Mouse (Mus musculus) heart, adult 2 months (tissue): ENCODE measurements around the gene Wfdc1. TPM values are rescaled to one million over a fixed set of nuclear protein-coding genes. Genes with fewer than 3 reads are reported as not detected.

Experiments used
- DNase-seq, 2 experiments: peaks; one replicate each; pipeline ENCODE4 v3.0.0; 2021
- H3K27ac ChIP-seq: fragments of 200-600 bp; 2 replicates; pipeline ENCODE4 v1.8.1; 2022
- H3K27me3 ChIP-seq: fragments of 200-500 bp; 2 replicates; pipeline ENCODE4 v1.6.1; 2012; ENCODE audit warnings: mild to moderate bottlenecking, low read length, inconsistent platforms, mixed read lengths; ENCODE audit not compliant: control insufficient read depth, insufficient read depth
- H3K36me3 ChIP-seq: fragments of 200-500 bp; 2 replicates; pipeline ENCODE4 v1.6.1; 2012; ENCODE audit warnings: low read length, inconsistent platforms; ENCODE audit not compliant: control insufficient read depth, insufficient read depth
- H3K4me1 ChIP-seq: fragments of 200-500 bp; 2 replicates; pipeline ENCODE4 v1.6.1; 2011; ENCODE audit warnings: low read length; ENCODE audit not compliant: control insufficient read depth, insufficient read depth
- H3K4me3 ChIP-seq: fragments of 200-600 bp; 2 replicates; pipeline ENCODE4 v1.8.1; 2022
- H3K79me2 ChIP-seq: fragments of 200-500 bp; replicated peaks from 2 replicates; pipeline ENCODE4 v1.6.1; 2012; ENCODE audit warnings: mild to moderate bottlenecking, inconsistent platforms, low read length, moderate library complexity, mixed read lengths; ENCODE audit not compliant: control insufficient read depth, insufficient read depth
- H3K9ac ChIP-seq: fragments of 200-500 bp; 2 replicates; pipeline ENCODE4 v1.6.1; 2012; ENCODE audit warnings: low read depth, mild to moderate bottlenecking, control low read depth, inconsistent platforms, low read length, mixed read lengths
- CTCF ChIP-seq: fragments of 200-600 bp; IDR thresholded peaks from 2 replicates; pipeline ENCODE4 v1.8.1; 2022; ENCODE audit warnings: antibody characterized with exemption, mild to moderate bottlenecking, moderate library complexity
- EP300 ChIP-seq: fragments of 200-500 bp; IDR thresholded peaks from 2 replicates; pipeline ENCODE4 v1.6.1; 2011; ENCODE audit warnings: low read depth, low read length, control low read depth; ENCODE audit not compliant: insufficient read depth
- POLR2A ChIP-seq: fragments of 200-500 bp; IDR thresholded peaks from 2 replicates; pipeline ENCODE4 v1.6.1; 2011; ENCODE audit warnings: mild to moderate bottlenecking, low read depth, low read length, control low read depth; ENCODE audit not compliant: insufficient read depth
- WGBS: fragments of 180-500 bp; shearing (Covaris S2); methylation state at CpG from one replicate; pipeline ENCODE4 v1.1.7; 2018; 5-methylcytosine and 5-hydroxymethylcytosine counted together
- intact Hi-C: fragments of 180-260 bp; cut with DNase I; formaldehyde crosslinking; loops from one replicate; pipeline ENCODE4 v1.15.1; 2025
- polyA plus RNA-seq: library from polyadenylated mRNA; depleted of rRNA; stranded (reverse); fragments of >200 nt; gene quantifications from 2 replicates; pipeline ENCODE4 v1.2.3, GENCODE M21; 2012
- total RNA-seq, 2 experiments: library from RNA; stranded (reverse); gene quantifications; 2 replicates each; pipeline ENCODE4 v1.2.3; 2021

Gene Wfdc1
- total and polyA plus RNA-seq, 3 experiments: 27.9 to 39.0 (median 33.2) TPM

- no peak overlapping the region for H3K27ac ChIP-seq
- no peaks in the 10 kb centered on the region for H3K36me3 ChIP-seq
- TF ChIP-seq EP300 (no peak), CTCF (no peak), POLR2A (no peak)
- no peak overlapping the region for H3K9ac ChIP-seq
- no peaks in the 10 kb centered on the region for H3K27me3 ChIP-seq
- intact Hi-C loops: no loop called here
- no peaks in the 10 kb centered on the region for H3K4me1 ChIP-seq
- DNase-seq: no peak
- WGBS: 88% methylated on average over 7 of the region's 7 CpGs
- no peaks in the 10 kb centered on the region for H3K79me2 ChIP-seq
- H3K4me3 ChIP-seq: no peak overlapping the region
Measured at GRCm38 (mm10) chr8:119627199-119627598, 39.0 kb upstream of the Wfdc1 start.

DNA sequence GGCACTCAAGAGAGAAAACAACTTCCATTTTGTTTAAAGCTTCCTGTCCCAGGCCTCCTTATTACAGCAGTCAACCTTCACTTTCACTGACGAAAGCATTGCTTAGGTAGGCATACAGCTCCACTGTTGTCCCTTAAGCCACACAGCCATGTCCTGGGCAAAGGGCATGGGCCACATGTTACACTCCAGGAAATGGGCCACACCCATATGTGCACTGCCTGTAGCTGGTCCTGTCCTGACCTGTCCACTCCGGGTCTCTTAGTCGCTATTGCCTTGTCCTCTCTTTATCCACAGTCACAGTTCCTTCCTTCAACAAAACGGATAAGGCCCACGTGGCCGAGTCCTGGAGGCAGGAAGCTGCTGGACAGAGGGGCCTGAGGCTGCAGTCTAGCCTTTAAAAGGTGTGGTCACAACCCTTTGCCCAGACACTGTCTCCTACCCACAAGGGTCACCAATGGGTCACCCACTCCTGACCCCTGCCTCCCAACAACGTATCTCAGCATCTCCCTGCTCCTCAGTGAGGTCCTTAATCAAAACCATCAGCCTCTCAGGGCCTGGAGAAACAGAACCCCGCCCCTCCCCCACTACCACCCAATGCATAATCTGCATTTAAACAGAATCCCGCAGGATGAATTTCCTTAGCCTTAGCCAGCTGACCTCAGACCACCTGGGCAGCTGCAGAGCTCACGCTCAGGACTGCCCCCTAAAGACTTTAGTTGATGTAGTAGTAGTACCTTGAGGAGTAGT, 38.4 kb upstream of the Wfdc1 start:
- Histone ChIP-seq H3K27ac (no peak overlapping the region), H3K4me3 (no peak overlapping the region), H3K36me3 (no peaks in the 10 kb centered on the region), H3K4me1 (no peaks in the 10 kb centered on the region), H3K27me3 (no peaks in the 10 kb centered on the region), H3K79me2 (no peaks in the 10 kb centered on the region), H3K9ac (no peak overlapping the region)
- no peak for TF ChIP-seq POLR2A
- intact Hi-C loops: no loop called here
- 51% methylated on average over 10 of the region's 10 CpGs for WGBS
- no peak for DNase-seq

GRCm38 (mm10) chr8:119630841-119631240, 35.3 kb upstream of the Wfdc1 start:
- Histone ChIP-seq H3K4me1 (peaks cover 4% of the 10 kb centered on the region), H3K79me2 (no peaks in the 10 kb centered on the region), H3K36me3 (no peaks in the 10 kb centered on the region), H3K27me3 (no peaks in the 10 kb centered on the region; the same call in 1 of the 2 replicates), H3K9ac (no peak overlapping the region), H3K4me3 (no peak overlapping the region), H3K27ac (no peak overlapping the region)
- WGBS: 57% methylated on average over 3 of the region's 3 CpGs
- TF ChIP-seq POLR2A (no peak), EP300 (no peak), CTCF (no peak)
- intact Hi-C loops: no loop called here
- DNase-seq: no peak

GRCm38 (mm10) chr8:119632246-119632645, 33.9 kb upstream of the Wfdc1 start:
- no peak for DNase-seq
- intact Hi-C loops: no loop called here
- Histone ChIP-seq H3K9ac (no peak overlapping the region), H3K27me3 (no peaks in the 10 kb centered on the region; the same call in 1 of the 2 replicates), H3K36me3 (no peaks in the 10 kb centered on the region), H3K4me1 (peaks cover 4% of the 10 kb centered on the region), H3K4me3 (no peak overlapping the region), H3K27ac (no peak overlapping the region), H3K79me2 (no peaks in the 10 kb centered on the region)
- TF ChIP-seq EP300 (no peak), POLR2A (no peak), CTCF (no peak)
- 83% methylated on average over 9 of the region's 9 CpGs for WGBS

- Histone ChIP-seq H3K4me3 (no peak overlapping the region), H3K9ac (no peak overlapping the region), H3K4me1 (peaks cover 4% of the 10 kb centered on the region), H3K79me2 (no peaks in the 10 kb centered on the region), H3K36me3 (no peaks in the 10 kb centered on the region), H3K27me3 (no peaks in the 10 kb centered on the region; the same call in 1 of the 2 replicates), H3K27ac (no peak overlapping the region)
- 52% methylated on average over 29 of the region's 29 CpGs for WGBS
- DNase-seq: no peak
- no peak for TF ChIP-seq EP300
- TF ChIP-seq CTCF: no peak
- TF ChIP-seq POLR2A: no peak
- intact Hi-C loops: no loop called here
Measured at GRCm38 (mm10) chr8:119632909-119633308, 33.3 kb upstream of the Wfdc1 start.

- Histone ChIP-seq H3K4me1 (peaks cover 4% of the 10 kb centered on the region), H3K9ac (no peak overlapping the region), H3K79me2 (no peaks in the 10 kb centered on the region), H3K4me3 (no peak overlapping the region), H3K27ac (no peak overlapping the region), H3K36me3 (no peaks in the 10 kb centered on the region), H3K27me3 (no peaks in the 10 kb centered on the region; the same call in 1 of the 2 replicates)
- 26% methylated on average over 14 of the region's 14 CpGs for WGBS
- intact Hi-C loops: no loop called here
- DNase-seq: no peak
- TF ChIP-seq CTCF (no peak), EP300 (no peak), POLR2A (no peak)
Measured at GRCm38 (mm10) chr8:119634616-119635336, 31.4 kb upstream of the Wfdc1 start.
